In genomic region chr19:5038709-5039156, GRCm38 (mm10) we compare ENCODE assay signal across 8 mouse cellular contexts. TPM values are rescaled to one million over a fixed set of nuclear protein-coding genes. Genes with fewer than 3 reads are reported as not detected.
DNase-seq lines count a peak whose midpoint lies in the region; ATAC-seq and TF ChIP-seq lines count a peak whose summit lies in the region.

B4gat1 (plus strand) TSS chr19:5038826.
AC124502.3 (plus strand) TSS chr19:5038891.

- H3K27me3 ChIP-seq in E14TG2a.4 (ENCODE audit: insufficient read depth, low read length): peaks cover 31% of the 10 kb centered on the region
- H3K27me3 ChIP-seq in forebrain, embryonic 11.5 days (ENCODE audit: control insufficient read depth, insufficient read depth, low read length): no peaks in the 10 kb centered on the region
- no peaks in the 10 kb centered on the region for H3K27me3 ChIP-seq in heart, postnatal 0 days (ENCODE audit: control insufficient read depth, insufficient read depth, low read length)
- H3K27me3 ChIP-seq in neural tube, embryonic 14.5 days (ENCODE audit: control insufficient read depth, insufficient read depth, low read length): no peaks in the 10 kb centered on the region

- no peak for TF ChIP-seq EP300 in heart, postnatal 0 days (IDR thresholded peaks at IDR 0.05; ENCODE audit: low read depth)

- peak within 1 kb of the TSS; percentile 78 for H3K27ac ChIP-seq in forebrain, embryonic 11.5 days (ENCODE audit: low read depth, low read length)
- H3K27ac ChIP-seq in heart, postnatal 0 days (ENCODE audit: low read depth): peak within 1 kb of the TSS; percentile 40
- H3K27ac ChIP-seq in neural tube, embryonic 14.5 days (ENCODE audit: low read depth, low read length): peak within 1 kb of the TSS; percentile 87

- peak within 1 kb of the TSS; percentile 99 for H3K4me2 ChIP-seq in forebrain, embryonic 11.5 days (ENCODE audit: low read depth, low read length, severe bottlenecking)
- H3K4me2 ChIP-seq in heart, postnatal 0 days (ENCODE audit: low read depth, low read length): peak within 1 kb of the TSS; percentile 95
- peak within 1 kb of the TSS; percentile 98 for H3K4me2 ChIP-seq in neural tube, embryonic 14.5 days (ENCODE audit: low read depth, low read length)

- peak within 1 kb of the TSS; percentile 89 for H3K9ac ChIP-seq in forebrain, embryonic 11.5 days (ENCODE audit: low read length)
- peak within 1 kb of the TSS; percentile 70 for H3K9ac ChIP-seq in heart, postnatal 0 days (replicated peaks; ENCODE audit: low read depth, low read length)
- peak within 1 kb of the TSS; percentile 89 for H3K9ac ChIP-seq in neural tube, embryonic 14.5 days (replicated peaks; ENCODE audit: low read depth, low read length)

- H3K4me3 ChIP-seq in E14TG2a.4 (replicated peaks; ENCODE audit: low read length): peak within 1 kb of the TSS; percentile 88
- H3K4me3 ChIP-seq in forebrain, embryonic 11.5 days (ENCODE audit: low read depth, low read length): peak within 1 kb of the TSS; percentile 76
- H3K4me3 ChIP-seq in heart, postnatal 0 days (ENCODE audit: low read depth, low read length): peak within 1 kb of the TSS; percentile 63
- peak within 1 kb of the TSS; percentile 86 for H3K4me3 ChIP-seq in neural tube, embryonic 14.5 days (ENCODE audit: low read depth, low read length)

- TF ChIP-seq CTCF in E14TG2a.4 (conservative IDR thresholded peaks at IDR 0.05; ENCODE audit: low read length): no peak
- peak; percentile 47; the same call in 1 of the 2 replicates for TF ChIP-seq CTCF in heart, postnatal 0 days (IDR thresholded peaks at IDR 0.05; ENCODE audit: low read depth)

- DNase-seq in c-Kit-positive CD71-negative TER-119-negative erythroid progenitor cells, embryonic 14.5 days (ENCODE audit: low read depth): peak; percentile 77
- DNase-seq in forebrain, embryonic 11.5 days (ENCODE audit: low spot score): peak; percentile 95
- DNase-seq in heart, postnatal 0 days (ENCODE audit: low spot score): peak; percentile 91
- DNase-seq in kidney, postnatal 4 days: peak; percentile 92 to 96
- peak; percentile 88 to 91 for DNase-seq in lung, adult 18-20 months
- DNase-seq in testis, postnatal 14 days (ENCODE audit: low spot score): peak; percentile 85

- no peaks in the 10 kb centered on the region for H3K9me3 ChIP-seq in E14TG2a.4 (ENCODE audit: low read length)
- no peaks in the 10 kb centered on the region for H3K9me3 ChIP-seq in forebrain, embryonic 11.5 days (ENCODE audit: control insufficient read depth, low read length)
- H3K9me3 ChIP-seq in heart, postnatal 0 days (replicated peaks; ENCODE audit: control insufficient read depth, low read length): no peaks in the 10 kb centered on the region
- H3K9me3 ChIP-seq in neural tube, embryonic 14.5 days (ENCODE audit: control insufficient read depth, low read length): no peaks in the 10 kb centered on the region

- under 1% methylated on average over 43 of the region's 44 CpGs for WGBS in forebrain, embryonic 11.5 days
- under 1% methylated on average over 39 of the region's 44 CpGs for WGBS in heart, postnatal 0 days
- WGBS in neural tube, embryonic 14.5 days: under 1% methylated on average over 41 of the region's 44 CpGs

- peaks cover 13% of the 10 kb centered on the region for H3K36me3 ChIP-seq in E14TG2a.4 (ENCODE audit: insufficient read depth, low read length)
- H3K36me3 ChIP-seq in forebrain, embryonic 11.5 days (ENCODE audit: control insufficient read depth, insufficient read depth, low read length): no peaks in the 10 kb centered on the region; the same call in 1 of the 2 replicates
- H3K36me3 ChIP-seq in heart, postnatal 0 days (replicated peaks; ENCODE audit: control insufficient read depth, insufficient read depth, low read length): no peaks in the 10 kb centered on the region
- peaks cover 7% of the 10 kb centered on the region; the same call in 1 of the 2 replicates for H3K36me3 ChIP-seq in neural tube, embryonic 14.5 days (ENCODE audit: control insufficient read depth, insufficient read depth, low read length)

- peaks cover 64% of the 10 kb centered on the region for H3K4me1 ChIP-seq in E14TG2a.4 (replicated peaks; ENCODE audit: low read depth, low read length)
- H3K4me1 ChIP-seq in forebrain, embryonic 11.5 days (replicated peaks; ENCODE audit: control insufficient read depth, insufficient read depth, low read length): peaks cover 16% of the 10 kb centered on the region; the same call in 1 of the 2 replicates
- peaks cover 22% of the 10 kb centered on the region for H3K4me1 ChIP-seq in heart, postnatal 0 days (ENCODE audit: control insufficient read depth, insufficient read depth)
- peaks cover 24% of the 10 kb centered on the region for H3K4me1 ChIP-seq in neural tube, embryonic 14.5 days (ENCODE audit: control insufficient read depth, insufficient read depth, low read length)

- ATAC-seq in forebrain, embryonic 11.5 days (replicated peaks; ENCODE audit: low FRiP score): peak; percentile 89
- ATAC-seq in heart, postnatal 0 days (ENCODE audit: insufficient read depth, low read depth): peak; percentile 88
- peak; percentile 94 for ATAC-seq in neural tube, embryonic 14.5 days (ENCODE audit: low read depth)

RNA-seq across cellular contexts. Expression of gene B4gat1, which starts in this region (rescaled TPM):
- polyA plus RNA-seq in forebrain, embryonic 11.5 days (2014; fragmentation: Nextera tagmentation; extraction: Ambion mirVana): 35.2 and 40.4 TPM in 2 replicates
- 46.2 and 58.3 TPM in 2 replicates for total RNA-seq in heart, postnatal 0 days (2014; rRNA removed; ENCODE audit: low replicate concordance)
- 47.4 and 48.2 TPM in 2 replicates for polyA plus RNA-seq in heart, postnatal 0 days (2015; fragmentation: Nextera tagmentation; extraction: Ambion mirVana)
- 92.5 and 108 TPM in 2 replicates for polyA plus RNA-seq in neural tube, embryonic 14.5 days (2014; fragmentation: Nextera tagmentation; extraction: Ambion mirVana)

RNA-seq across cellular contexts. Expression of gene AC124502.3, which starts in this region (rescaled TPM):
- 4.0 and 4.2 TPM in 2 replicates for polyA plus RNA-seq in forebrain, embryonic 11.5 days (2014; fragmentation: Nextera tagmentation; extraction: Ambion mirVana)
- 1.7 TPM in 1 of 2 replicates, not detected in the other for total RNA-seq in heart, postnatal 0 days (2014; rRNA removed; ENCODE audit: low replicate concordance)
- 0.97 and 1.4 TPM in 2 replicates for polyA plus RNA-seq in heart, postnatal 0 days (2015; fragmentation: Nextera tagmentation; extraction: Ambion mirVana)
- polyA plus RNA-seq in neural tube, embryonic 14.5 days (2014; fragmentation: Nextera tagmentation; extraction: Ambion mirVana): 2.1 and 3.0 TPM in 2 replicates

Comparison
In these comparisons a context has a peak if more than half of its experiments do, and no peak if none do; other contexts are left out.
1. Peak in every context shown above with its lines: DNase-seq, ATAC-seq, H3K4me3 ChIP-seq and H3K27ac ChIP-seq.